Mouse (Mus musculus): ENCODE results near the gene Fto.

DNA sequence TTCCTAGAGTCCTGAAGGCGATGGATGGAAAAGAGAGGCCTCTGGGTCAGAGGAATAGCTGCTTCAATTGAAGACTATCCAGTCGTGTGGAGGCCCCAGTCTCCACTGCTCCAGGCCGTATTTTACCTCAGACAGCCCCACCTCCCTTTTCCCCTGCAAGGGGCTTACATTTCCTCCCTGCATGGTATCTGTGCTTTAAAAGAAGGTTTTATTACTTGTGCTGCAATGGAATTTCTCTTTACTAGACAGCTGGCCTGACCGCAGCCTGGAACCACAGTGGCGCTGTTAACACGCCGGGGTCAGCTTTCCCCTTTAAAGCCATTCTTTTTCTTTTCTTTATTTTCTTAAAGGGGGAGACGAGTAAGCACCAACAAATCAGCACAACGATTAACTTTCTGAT, 300.3 kb downstream of the Fto start:
- TF ChIP-seq CTCF (IDR thresholded peaks at IDR 0.05; ENCODE audit: extremely low read depth, insufficient read depth, low read length) (no peak), POLR2A (IDR thresholded peaks at IDR 0.05; ENCODE audit: extremely low read depth, insufficient read depth, low read length) (no peak)
